Mouse (Mus musculus) hematopoietic stem cell, adult 5-6 weeks (primary cell): ENCODE measurements at regions not wholly inside any gene's neighbourhood (a gene's known extent, or its start where the extent isn't known, plus 50 kb on each side); places are given as distances from the start of the nearest gene placed in this dataset.

Experiments used
- ATAC-seq, 2 experiments: fragments of 125-278 bp in 1 of 2; replicated peaks in 1 of 2; 2 replicates each; pipeline ENCODE4 v1.8.0; 2016 to 2017; ENCODE audit warnings: inconsistent platforms in 2 of 2, mild to moderate bottlenecking in 2 of 2, moderate number of reproducible peaks in 2 of 2, low read depth in 1 of 2, moderate TSS enrichment in 1 of 2; ENCODE audit not compliant: low FRiP score in 2 of 2, poor library complexity in 2 of 2, severe bottlenecking in 2 of 2, insufficient read depth in 1 of 2, low TSS enrichment in 1 of 2

DNA sequence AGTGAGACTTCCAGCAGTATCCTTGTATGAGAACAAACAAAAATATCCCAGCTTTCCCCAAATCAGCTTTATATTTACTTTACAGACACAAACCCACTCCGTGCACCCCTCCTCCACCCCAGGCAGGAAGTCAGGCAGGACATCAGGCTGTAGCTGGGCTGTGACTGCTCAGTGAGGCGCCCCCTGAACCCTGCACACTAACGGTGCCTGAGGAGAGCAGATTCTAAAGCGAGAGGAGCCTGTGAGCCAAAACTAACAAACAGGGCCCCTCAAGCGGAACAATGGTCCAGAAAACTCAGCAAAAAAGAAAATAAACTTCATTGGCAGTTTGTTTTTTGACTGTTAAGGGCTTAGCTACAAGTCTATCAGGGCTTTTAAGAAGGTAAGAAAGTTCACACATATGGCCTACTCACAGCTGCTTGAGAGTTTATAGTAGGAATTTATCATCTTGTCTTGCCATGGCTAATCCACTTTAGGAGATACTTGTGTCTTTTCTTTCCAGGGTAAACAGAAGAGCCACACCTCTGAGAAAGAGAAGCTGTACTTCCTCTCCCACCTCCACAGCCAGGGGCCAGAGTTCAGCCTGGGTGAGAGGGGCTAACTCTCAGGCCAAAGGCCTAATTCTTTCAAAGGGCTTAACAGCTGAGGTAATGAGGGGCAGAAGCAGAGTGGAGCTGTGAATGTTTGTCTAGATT is 1628.2 kb downstream of the 4930444P10Rik start:
- 0 out of 4 replicates have a peak, but pooled peaks of 1 of the 2 experiments have one; percentile 21 for ATAC-seq

DNA sequence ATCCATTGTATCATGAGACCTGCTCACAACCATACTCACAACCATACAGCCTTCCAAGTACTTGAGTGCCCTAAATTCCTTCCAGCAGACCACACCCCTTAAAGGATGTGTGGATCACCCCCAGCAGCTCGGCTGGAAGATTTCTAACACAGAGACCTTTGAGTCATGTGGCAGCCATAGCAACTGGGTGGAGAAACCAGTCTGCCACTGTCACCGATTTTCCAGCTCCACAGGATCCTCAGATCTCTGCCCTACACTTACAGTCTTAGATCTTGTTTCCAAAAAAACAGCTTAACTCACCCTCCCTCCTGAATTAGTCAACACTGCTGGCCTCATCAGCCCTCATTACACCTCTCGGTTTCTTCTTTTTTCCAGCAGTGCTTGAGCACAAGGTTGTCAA is 1630.6 kb downstream of the 4930444P10Rik start:
- ATAC-seq, result no peak

DNA sequence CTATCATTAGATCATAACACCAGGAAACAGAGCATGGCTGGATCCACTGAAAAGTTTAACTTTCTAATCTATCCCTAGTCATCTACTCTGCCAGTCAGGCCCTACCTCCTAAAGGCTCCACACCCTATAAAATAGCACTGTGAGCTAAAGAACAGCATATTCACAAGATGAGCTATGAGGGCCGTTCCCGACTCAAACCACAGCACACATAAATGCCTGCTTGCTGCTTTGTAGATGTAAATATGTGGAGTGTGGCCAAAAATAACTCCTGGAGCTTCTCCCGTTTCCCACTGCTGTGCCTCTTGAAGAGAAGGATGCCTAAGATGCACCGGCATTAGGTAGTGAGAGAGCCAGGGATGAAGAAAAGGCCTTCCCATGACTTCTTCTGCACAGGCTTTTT is 1632.3 kb downstream of the 4930444P10Rik start:
- ATAC-seq, result no peak

DNA sequence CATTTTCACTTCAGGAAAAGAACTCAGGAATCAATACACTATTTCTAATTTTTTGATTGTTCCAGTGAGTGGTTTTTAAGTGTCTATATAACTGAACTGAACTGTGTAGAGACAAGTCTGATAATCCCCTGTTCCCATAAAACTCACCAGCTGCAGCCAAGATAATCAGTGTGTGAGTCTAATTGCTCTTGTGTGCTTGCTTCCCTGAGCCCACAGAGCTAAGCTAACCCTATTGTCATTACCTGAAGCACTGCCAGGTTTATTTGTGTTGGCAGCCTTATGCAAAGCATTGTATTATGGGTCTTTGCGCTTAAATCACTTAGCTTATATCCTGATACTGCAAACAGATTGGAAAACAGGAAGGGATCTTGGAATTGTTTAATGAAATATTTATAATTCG is 1663.8 kb downstream of the 4930444P10Rik start:
- no peak for ATAC-seq

DNA sequence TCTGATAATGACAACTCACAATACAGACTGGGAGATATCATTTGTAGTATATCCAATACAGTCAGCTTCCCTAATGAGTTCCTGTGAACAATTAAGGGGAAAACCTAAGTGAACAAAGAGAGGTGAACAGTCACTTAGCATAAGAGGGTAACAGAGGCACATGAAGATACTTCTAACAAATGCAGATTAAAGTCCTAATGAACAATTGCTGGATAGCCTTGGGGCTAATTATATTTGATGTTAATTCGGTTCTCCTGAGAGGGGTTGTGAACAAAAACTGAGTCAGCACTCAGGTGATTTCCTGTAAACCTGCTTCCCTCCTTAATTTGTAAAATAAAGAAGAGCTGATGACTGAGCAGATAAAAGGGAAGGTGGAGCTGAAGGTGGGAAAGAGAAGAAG is 1672.1 kb downstream of the 4930444P10Rik start:
- no peak for ATAC-seq

DNA sequence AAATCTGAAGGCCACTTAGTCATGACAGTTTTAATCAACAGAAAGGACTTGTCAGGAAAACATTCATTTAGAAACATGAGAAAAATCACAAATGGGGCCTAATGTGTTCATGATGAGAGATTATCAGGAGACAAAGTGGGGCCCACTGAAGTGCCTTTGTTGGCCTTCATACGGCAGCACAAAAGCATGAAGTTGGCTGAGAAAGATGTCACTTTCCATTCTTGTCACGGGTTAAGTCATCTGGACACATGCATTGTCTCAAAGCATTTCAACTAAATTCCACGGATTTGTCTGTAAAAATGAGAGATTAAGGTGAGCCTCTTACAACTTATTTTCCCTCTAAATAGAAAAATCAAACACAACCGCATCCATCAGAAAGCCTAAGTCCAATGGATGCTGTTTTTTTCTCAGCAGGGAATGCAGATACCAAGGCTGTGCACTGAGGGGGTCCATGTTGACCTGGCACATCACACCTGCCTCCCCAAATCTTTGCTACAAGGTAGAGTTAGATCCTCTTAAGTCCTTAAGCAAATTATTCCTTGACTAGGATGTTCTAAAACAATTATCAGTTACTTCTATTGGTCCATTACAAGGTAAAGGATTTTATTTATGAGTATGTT is 1679.2 kb downstream of the 4930444P10Rik start:
- ATAC-seq, result no peak

DNA sequence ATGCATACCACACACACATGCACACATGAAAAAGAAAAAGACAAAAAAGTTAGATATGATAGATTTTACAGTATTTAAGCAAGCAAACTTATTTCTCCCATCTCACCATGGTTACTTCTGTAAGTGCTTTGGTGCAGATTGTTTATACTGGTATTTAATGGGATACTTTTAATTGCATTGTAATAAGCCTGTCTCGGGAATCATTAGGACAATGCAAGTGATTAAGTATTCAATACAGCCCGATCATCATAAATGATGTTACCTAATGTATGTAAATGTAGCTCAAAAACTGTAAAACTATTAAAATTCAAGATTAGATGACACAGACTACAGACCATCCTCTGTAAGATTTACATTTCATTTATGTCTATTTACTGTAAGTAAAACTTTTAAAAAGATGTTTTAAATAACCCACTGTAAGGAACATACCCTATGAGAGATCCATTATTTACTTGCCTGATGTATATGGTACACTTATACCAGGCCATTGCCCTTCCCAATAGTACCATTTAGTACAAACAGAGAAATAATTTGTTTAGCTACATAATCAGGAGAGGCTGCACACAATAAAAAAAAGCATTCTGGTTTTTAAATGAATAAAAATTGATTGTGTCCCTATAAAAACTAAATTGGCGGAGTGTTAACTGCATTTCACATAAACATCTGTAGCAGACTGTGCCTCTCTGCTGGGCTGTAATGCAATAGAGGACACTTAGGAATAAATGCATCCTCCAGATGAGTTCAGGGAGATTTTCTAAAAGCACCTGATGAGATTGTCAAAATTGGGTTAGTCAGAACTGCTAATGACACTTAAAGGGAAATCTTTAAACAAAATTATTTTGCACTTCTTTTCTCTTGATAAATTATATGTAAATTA is 1722.9 kb downstream of the 4930444P10Rik start:
- no peak for ATAC-seq

DNA sequence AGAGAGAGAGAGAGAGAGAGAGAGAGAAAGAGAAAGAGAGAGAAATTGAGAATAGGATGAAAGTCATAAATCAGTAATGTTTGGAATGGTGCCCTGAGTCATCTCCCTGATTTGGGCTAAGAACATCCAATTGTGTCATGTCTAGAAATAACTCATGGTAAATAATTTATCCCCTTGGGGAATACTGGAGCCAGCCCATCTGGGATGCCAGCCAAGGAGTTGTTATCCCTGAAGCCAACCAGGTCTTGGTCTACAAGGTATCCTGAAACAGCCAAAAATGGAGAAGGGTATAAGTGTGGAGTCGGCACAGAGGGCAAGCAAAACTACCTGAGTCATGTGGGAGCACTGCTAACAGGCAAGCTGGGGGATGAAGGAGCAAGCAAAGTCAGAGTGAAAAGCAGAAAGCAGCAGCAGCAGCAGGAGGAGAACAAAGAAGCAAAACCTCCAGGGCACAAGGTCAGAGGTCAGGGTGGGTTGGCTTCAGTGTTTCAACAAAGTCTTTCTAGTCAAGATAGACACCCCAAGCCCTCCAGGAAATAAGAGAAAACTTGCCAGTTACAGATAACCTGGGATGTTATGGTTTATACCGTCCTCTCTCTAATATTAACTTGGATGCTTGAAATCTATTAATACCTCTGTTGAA is 1733.0 kb downstream of the 4930444P10Rik start:
- no peak for ATAC-seq
